Mouse (Mus musculus): ENCODE measurements at regions not wholly inside any gene's neighbourhood (a gene's known extent, or its start where the extent isn't known, plus 50 kb on each side); places are given as distances from the start of the nearest gene placed in this dataset.

DNA sequence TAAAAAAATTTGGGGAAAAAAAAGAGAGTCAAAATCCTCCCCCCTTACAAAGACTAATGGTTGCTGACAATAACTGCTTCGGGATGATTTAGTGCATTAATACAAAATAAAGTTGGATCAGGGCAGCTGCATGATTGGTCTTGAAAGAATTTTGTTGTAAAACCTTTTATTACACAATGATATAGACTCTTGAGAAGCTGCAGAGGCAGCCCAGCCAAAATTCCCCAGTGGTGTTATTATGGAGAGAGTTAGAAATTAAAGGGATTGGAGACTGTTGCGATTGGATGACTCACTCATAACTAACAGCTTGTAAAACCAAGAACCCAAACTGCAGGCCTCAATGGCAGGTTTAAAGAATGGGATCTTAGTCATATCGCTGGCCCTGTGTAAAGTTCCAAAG, 181.4 kb upstream of the Igfbp7 start:
- H3K4me3 ChIP-seq (ENCODE audit: low read length): no peak overlapping the region
- no peaks in the 10 kb centered on the region for H3K36me3 ChIP-seq (ENCODE audit: control insufficient read depth, insufficient read depth, low read length)
- no peak overlapping the region for H3K9ac ChIP-seq (ENCODE audit: low read depth, low read length)
- H3K4me2 ChIP-seq (ENCODE audit: low read length): no peak overlapping the region
- ATAC-seq: no peak
- no peak overlapping the region for H3K27ac ChIP-seq (ENCODE audit: low read depth, low read length)
- H3K27me3 ChIP-seq (replicated peaks; ENCODE audit: control insufficient read depth, insufficient read depth, low read length): no peaks in the 10 kb centered on the region
- 90% methylated on average over 3 of the region's 3 CpGs for WGBS
- no peaks in the 10 kb centered on the region for H3K4me1 ChIP-seq (ENCODE audit: control insufficient read depth, insufficient read depth, low read depth, low read length)
- H3K9me3 ChIP-seq (ENCODE audit: control insufficient read depth, low read length): peaks cover 3% of the 10 kb centered on the region; the same call in 1 of the 2 replicates

DNA sequence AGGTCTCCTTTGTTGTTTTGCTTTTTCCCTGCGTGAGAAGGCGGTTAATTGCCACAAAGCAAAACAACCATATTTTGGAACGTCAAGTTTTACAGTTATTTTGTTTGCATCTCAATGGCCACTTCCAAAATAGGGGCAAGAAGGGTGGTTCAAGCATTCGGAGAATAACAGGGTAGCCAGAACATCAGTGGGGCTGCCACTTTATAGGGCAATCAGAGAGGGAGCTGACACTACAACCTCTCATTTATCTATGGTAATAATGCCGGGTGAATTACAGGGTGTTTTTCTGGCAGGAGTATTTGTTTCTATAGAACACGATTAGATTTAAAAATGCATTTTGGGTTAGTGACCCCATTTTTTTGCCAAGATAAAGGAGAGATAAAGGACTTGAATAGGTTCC, 173.9 kb upstream of the Igfbp7 start:
- no peak overlapping the region for H3K27ac ChIP-seq (ENCODE audit: low read depth, low read length)
- no peaks in the 10 kb centered on the region for H3K27me3 ChIP-seq (replicated peaks; ENCODE audit: control insufficient read depth, insufficient read depth, low read length)
- no peak for ATAC-seq
- H3K36me3 ChIP-seq (ENCODE audit: control insufficient read depth, insufficient read depth, low read length): no peaks in the 10 kb centered on the region
- no peak overlapping the region for H3K9ac ChIP-seq (ENCODE audit: low read depth, low read length)
- WGBS: 39% methylated on average over 6 of the region's 6 CpGs
- H3K4me2 ChIP-seq (ENCODE audit: low read length): 0 out of 2 replicates have a peak overlapping the region, but pooled peaks have one; percentile 25
- H3K9me3 ChIP-seq (ENCODE audit: control insufficient read depth, low read length): no peaks in the 10 kb centered on the region
- no peak overlapping the region for H3K4me3 ChIP-seq (ENCODE audit: low read length)
- peaks cover 8% of the 10 kb centered on the region for H3K4me1 ChIP-seq (ENCODE audit: control insufficient read depth, insufficient read depth, low read depth, low read length)

DNA sequence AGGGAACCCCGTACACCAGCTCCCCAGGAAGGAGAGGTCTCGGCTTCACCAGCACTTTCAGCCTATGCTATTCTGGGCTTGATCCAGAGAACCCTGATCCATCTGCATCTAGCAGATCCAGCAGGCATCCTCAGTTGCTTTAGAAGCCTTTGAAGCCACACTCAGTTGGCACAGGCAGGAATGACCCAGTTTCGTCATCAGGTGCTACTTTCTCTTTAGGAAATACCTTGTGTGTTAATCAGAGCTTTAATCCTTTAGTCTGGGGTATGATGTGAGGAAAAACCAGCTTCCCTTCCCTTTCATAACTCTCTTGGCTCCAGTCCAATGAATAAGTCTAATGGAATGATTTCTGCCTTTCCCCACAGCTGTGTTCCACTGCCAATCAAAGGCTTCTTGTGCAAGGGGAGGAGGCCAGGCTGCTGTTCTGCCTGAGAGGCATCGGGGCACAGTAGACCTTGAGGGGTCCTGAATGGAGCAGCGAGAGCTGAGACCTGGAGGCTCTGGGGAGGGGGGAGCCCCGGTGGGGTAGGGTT, 173.3 kb upstream of the Igfbp7 start:
- no peak overlapping the region for H3K9ac ChIP-seq (ENCODE audit: low read depth, low read length)

DNA sequence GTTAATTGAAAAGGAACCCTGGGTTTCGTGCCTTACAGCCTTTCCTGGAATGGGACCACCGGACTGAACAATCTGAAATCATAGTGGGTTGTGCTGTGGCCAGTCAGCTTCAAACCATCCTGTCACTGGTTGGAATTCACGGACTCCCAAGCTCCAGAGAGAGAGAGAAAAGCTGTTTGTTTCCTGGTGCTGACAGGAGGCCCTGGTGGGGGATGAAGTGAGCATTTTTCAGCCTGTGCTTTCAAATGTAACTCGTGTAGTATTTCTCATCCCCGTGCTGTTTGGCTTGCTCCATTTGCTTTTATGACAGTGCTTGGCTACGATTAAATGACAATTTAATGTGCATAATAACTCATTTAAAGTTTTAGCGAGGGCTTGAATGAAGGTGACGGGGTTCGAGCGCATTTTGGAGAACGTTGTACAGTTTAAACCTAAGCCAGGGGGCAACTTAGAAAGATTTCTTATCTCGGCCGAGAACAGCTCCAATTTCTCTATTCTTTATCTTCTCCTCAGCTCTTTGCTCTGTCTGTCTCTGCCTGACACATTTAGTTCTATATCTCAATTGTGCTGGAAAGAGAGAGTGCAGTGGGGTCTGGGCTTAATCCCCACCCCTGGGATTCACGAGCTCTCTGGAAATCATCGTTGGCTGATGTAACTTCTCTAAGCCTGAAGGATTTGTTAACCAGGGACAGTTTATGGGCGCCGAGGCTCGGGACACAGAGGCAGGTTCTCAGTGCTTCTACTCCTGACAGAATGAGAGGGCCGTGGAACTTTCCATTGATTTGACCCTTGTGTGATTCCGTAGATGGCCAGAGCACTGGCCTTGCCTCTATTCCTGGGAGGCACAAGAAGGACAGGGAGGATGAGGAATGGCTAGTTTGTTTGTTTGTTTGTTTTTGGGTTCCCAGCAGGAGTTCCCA, 172.2 kb upstream of the Igfbp7 start:
- WGBS: 43% methylated on average over 20 of the region's 20 CpGs
- H3K9me3 ChIP-seq (ENCODE audit: control insufficient read depth, low read length): no peaks in the 10 kb centered on the region
- no peaks in the 10 kb centered on the region for H3K36me3 ChIP-seq (ENCODE audit: control insufficient read depth, insufficient read depth, low read length)
- H3K9ac ChIP-seq (ENCODE audit: low read depth, low read length): no peak overlapping the region
- no peak for ATAC-seq
- no peak overlapping the region for H3K4me2 ChIP-seq (ENCODE audit: low read length)
- no peak overlapping the region for H3K27ac ChIP-seq (ENCODE audit: low read depth, low read length)
- H3K27me3 ChIP-seq (replicated peaks; ENCODE audit: control insufficient read depth, insufficient read depth, low read length): no peaks in the 10 kb centered on the region
- peaks cover 8% of the 10 kb centered on the region for H3K4me1 ChIP-seq (ENCODE audit: control insufficient read depth, insufficient read depth, low read depth, low read length)
- H3K4me3 ChIP-seq (ENCODE audit: low read length): no peak overlapping the region

More for the DNA sequence above, 173.3 kb upstream of the Igfbp7 start:
- no peak overlapping the region for H3K4me3 ChIP-seq (ENCODE audit: low read length)
- H3K9me3 ChIP-seq (ENCODE audit: control insufficient read depth, low read length): no peaks in the 10 kb centered on the region
- H3K4me1 ChIP-seq (ENCODE audit: control insufficient read depth, insufficient read depth, low read depth, low read length): peaks cover 8% of the 10 kb centered on the region
- H3K36me3 ChIP-seq (ENCODE audit: control insufficient read depth, insufficient read depth, low read length): no peaks in the 10 kb centered on the region
- H3K27ac ChIP-seq (ENCODE audit: low read depth, low read length): no peak overlapping the region
- 22% methylated on average over 6 of the region's 6 CpGs for whole genome bisulfite sequencing
- H3K4me2 ChIP-seq (ENCODE audit: low read length): 0 out of 2 replicates have a peak overlapping the region, but pooled peaks have one; percentile 25
- peak; percentile 50 for ATAC-seq
- no peaks in the 10 kb centered on the region for H3K27me3 ChIP-seq (replicated peaks; ENCODE audit: control insufficient read depth, insufficient read depth, low read length)

- H3K27me3 ChIP-seq (replicated peaks; ENCODE audit: control insufficient read depth, insufficient read depth, low read length): no peaks in the 10 kb centered on the region
- 81% methylated on average over 5 of the region's 5 CpGs for WGBS
- peaks cover 8% of the 10 kb centered on the region for H3K4me1 ChIP-seq (ENCODE audit: control insufficient read depth, insufficient read depth, low read depth, low read length)
- H3K4me3 ChIP-seq (ENCODE audit: low read length): no peak overlapping the region
- H3K27ac ChIP-seq (ENCODE audit: low read depth, low read length): no peak overlapping the region
- H3K4me2 ChIP-seq (ENCODE audit: low read length): no peak overlapping the region
- ATAC-seq: no peak
- no peaks in the 10 kb centered on the region for H3K36me3 ChIP-seq (ENCODE audit: control insufficient read depth, insufficient read depth, low read length)
- H3K9ac ChIP-seq (ENCODE audit: low read depth, low read length): no peak overlapping the region
- no peaks in the 10 kb centered on the region for H3K9me3 ChIP-seq (ENCODE audit: control insufficient read depth, low read length)
Observed at GRCm38 (mm10) chr5:77576881-77577280, 169.0 kb upstream of the Igfbp7 start.

DNA sequence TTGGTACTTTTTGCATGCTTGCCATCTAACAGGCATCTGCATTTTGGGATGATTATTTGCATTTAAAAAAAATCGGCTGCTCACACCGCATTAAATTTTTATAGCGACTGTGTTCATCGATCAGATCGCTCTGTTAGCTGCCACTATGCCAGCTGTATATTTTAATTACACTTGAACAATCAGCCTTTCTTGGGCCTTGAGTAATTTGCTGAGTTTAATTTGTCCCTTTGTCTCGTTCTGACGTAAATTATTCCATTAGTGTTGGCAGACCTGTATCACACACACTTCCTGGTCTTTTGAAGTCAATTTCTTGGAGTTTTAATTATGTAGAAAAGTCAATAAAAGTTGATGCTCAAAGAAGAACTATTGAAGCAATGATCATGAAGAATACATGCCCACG, 167.9 kb upstream of the Igfbp7 start:
- no peaks in the 10 kb centered on the region for H3K9me3 ChIP-seq (ENCODE audit: control insufficient read depth, low read length)
- no peaks in the 10 kb centered on the region for H3K27me3 ChIP-seq (replicated peaks; ENCODE audit: control insufficient read depth, insufficient read depth, low read length)
- no peak overlapping the region for H3K4me2 ChIP-seq (ENCODE audit: low read length)
- peaks cover under 1% of the 10 kb centered on the region for H3K4me1 ChIP-seq (ENCODE audit: control insufficient read depth, insufficient read depth, low read depth, low read length)
- WGBS: 62% methylated on average over 8 of the region's 8 CpGs
- ATAC-seq: no peak
- H3K27ac ChIP-seq (ENCODE audit: low read depth, low read length): no peak overlapping the region
- H3K4me3 ChIP-seq (ENCODE audit: low read length): no peak overlapping the region
- H3K36me3 ChIP-seq (ENCODE audit: control insufficient read depth, insufficient read depth, low read length): no peaks in the 10 kb centered on the region
- H3K9ac ChIP-seq (ENCODE audit: low read depth, low read length): no peak overlapping the region

DNA sequence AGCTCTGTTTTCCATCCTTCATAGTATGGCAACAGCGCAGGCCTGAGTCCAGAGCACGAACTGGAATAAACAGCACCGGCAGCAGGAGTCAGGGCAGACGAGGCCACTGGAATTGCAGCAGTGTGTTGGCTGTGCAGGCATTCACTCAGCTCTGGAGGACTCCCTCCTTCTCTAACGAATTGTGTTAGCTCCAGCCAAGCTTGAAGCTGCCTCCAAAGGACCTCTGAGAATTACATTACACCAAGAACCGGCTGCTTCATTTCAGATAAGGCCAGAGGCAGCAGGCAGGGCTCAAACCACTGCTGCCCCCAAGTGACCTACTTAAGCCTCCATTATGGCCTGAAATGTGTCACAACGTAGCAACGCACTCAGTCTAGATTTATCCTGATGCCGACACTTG, 162.5 kb upstream of the Igfbp7 start:
- peak; percentile 65; the same call in 1 of the 2 replicates for ATAC-seq
- 66% methylated on average over 9 of the region's 9 CpGs for WGBS
- Histone ChIP-seq H3K9ac (ENCODE audit: low read depth, low read length) (no peak overlapping the region), H3K27me3 (replicated peaks; ENCODE audit: control insufficient read depth, insufficient read depth, low read length) (no peaks in the 10 kb centered on the region), H3K27ac (ENCODE audit: low read depth, low read length) (no peak overlapping the region), H3K4me2 (ENCODE audit: low read length) (no peak overlapping the region), H3K4me3 (ENCODE audit: low read length) (no peak overlapping the region), H3K36me3 (ENCODE audit: control insufficient read depth, insufficient read depth, low read length) (no peaks in the 10 kb centered on the region), H3K4me1 (ENCODE audit: control insufficient read depth, insufficient read depth, low read depth, low read length) (no peaks in the 10 kb centered on the region), H3K9me3 (ENCODE audit: control insufficient read depth, low read length) (no peaks in the 10 kb centered on the region)

GRCm38 (mm10) chr5:77568121-77568520, 160.3 kb upstream of the Igfbp7 start:
- Histone ChIP-seq H3K4me2 (ENCODE audit: low read length) (no peak overlapping the region), H3K27ac (ENCODE audit: low read depth, low read length) (no peak overlapping the region), H3K4me3 (ENCODE audit: low read length) (no peak overlapping the region), H3K27me3 (replicated peaks; ENCODE audit: control insufficient read depth, insufficient read depth, low read length) (no peaks in the 10 kb centered on the region), H3K4me1 (ENCODE audit: control insufficient read depth, insufficient read depth, low read depth, low read length) (no peaks in the 10 kb centered on the region), H3K9ac (ENCODE audit: low read depth, low read length) (no peak overlapping the region), H3K36me3 (ENCODE audit: control insufficient read depth, insufficient read depth, low read length) (no peaks in the 10 kb centered on the region), H3K9me3 (ENCODE audit: control insufficient read depth, low read length) (no peaks in the 10 kb centered on the region)
- ATAC-seq: no peak
- 74% methylated on average over 5 of the region's 5 CpGs for WGBS

DNA sequence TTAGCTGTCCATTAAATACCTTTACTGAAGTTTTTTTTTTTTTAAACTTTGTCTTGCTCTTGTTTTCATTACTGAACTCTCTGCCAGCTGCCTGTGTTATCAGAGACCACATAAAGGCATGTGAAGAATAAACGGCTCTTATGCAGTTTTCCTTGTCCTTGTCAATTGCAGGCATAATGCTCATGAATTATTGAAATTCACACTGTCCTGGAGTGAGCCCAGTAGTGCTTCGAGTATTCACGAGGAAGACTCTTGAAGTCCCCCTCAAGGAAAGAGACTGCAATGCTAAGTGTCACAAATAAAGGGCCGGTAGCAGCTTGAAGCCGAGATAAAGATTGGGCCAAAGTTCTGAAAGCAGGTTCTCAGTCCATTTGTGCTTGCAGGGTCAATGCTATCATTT, 144.7 kb upstream of the Igfbp7 start:
- Histone ChIP-seq H3K4me1 (ENCODE audit: control insufficient read depth, insufficient read depth, low read depth, low read length) (no peaks in the 10 kb centered on the region), H3K9ac (ENCODE audit: low read depth, low read length) (no peak overlapping the region), H3K27ac (ENCODE audit: low read depth, low read length) (no peak overlapping the region), H3K9me3 (ENCODE audit: control insufficient read depth, low read length) (no peaks in the 10 kb centered on the region), H3K4me2 (ENCODE audit: low read length) (no peak overlapping the region), H3K27me3 (replicated peaks; ENCODE audit: control insufficient read depth, insufficient read depth, low read length) (no peaks in the 10 kb centered on the region), H3K4me3 (ENCODE audit: low read length) (no peak overlapping the region), H3K36me3 (ENCODE audit: control insufficient read depth, insufficient read depth, low read length) (no peaks in the 10 kb centered on the region)
- WGBS: 49% methylated on average over 5 of the region's 5 CpGs
- ATAC-seq: no peak

Measured in hindbrain, embryonic 16.5 days (tissue).